Mouse (Mus musculus) CD4-positive helper T cell, adult 2 months (primary cell): ENCODE data around the gene Cd300ld3.

Experiments
- DNase-seq: peaks from one replicate; pipeline ENCODE4 v3.0.0-alpha.2; 2012; ENCODE audit warnings: low read depth, missing footprints, low spot score

Cd300ld3 gene

DNA sequence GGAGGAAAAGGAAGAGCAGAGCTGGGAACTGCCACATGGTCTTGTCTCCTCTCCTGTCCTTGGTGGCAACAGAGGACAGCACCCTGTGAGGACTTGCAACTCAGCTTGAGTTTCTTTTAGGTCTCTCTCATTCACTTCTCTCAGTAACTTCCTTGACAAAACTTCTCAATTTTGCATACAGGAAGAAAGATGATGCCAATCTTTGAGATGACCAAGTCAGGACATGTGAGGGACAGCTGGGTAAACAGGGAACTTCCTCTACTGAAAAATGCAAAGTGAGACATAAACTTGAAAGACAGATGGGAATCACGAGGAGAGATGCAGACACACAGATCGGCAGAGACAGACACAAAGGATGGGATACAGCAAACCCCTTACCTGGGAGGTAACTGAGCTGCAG lies at the start of gene Cd300ld3:
Gene Cd300ld3, minus strand, starts transcription at position 151 of the 400 bp plus-strand sequence.
- DNase-seq, result no peak

DNA sequence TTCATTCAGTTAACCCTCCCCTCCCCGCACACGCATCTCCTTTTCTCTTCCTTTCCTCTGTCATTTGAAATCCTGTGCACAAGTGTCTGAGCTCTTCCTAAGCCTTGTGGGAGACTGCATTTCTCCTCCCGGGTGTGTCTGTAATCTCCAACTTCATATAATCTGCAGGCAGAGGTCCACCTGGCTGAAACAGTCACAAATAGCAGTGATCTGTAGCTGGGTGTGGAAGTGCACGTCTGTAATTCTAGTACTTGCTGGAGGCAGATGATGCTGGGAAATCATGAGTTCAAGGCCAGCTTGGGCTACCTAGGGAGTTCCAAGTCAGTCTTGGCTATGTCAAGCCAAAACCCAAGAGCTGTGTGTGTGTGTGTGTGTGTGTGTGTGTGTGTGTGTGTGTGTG lies 43.9 kb upstream of the Cd300ld3 start:
- DNase-seq, result no peak

DNA sequence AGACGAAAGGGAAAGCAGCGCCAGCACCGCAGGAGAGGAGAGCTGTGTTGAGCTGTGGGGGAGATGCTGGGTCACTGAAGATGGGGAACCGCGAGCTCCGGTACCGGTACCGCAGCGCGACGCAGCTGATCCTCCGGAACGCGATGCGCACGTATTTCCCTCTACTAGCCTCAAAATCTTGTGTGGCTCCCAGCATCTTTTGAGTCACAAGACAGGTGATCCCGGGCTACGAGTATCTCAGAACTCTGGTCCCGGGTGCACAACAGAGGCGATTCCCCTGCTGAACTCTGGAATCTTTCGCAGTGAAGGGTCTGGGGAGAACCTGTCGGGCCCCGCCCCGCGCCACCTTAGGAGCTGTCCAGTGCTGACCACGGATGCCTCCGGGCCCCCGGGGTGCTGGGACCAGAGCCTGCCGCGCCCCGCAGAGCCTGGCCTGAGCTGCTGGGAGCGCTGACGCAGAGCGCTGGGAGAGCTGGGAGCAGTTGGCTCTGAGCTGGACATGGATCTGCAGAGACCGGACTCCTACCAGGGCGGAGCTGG lies 43.2 kb upstream of the Cd300ld3 start, which contains the start of gene Rab37:
Gene Rab37, plus strand, starts transcription at position 70 of the 540 bp plus-strand sequence.
- DNase-seq, result peak; percentile 15

DNA sequence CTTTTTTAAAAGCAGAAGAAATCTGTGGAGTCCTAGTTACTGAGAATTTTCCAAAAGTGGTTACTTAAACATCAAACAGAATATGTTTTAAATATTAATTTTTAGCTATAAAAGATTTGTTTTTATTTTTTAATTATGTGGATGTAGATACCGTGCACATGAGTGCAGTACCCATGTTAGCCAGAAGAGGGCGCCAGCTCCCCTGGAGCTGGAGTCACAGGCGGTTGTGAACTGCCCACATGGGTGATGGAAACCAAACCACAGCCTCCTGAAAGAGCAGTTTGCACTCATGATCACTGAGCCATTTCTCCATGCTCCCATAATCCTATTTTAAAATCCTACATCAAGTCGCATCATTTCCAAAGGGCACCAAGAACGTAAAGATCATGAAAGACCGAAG lies 41.6 kb upstream of the Cd300ld3 start:
- peak; percentile 35 for DNase-seq

DNA sequence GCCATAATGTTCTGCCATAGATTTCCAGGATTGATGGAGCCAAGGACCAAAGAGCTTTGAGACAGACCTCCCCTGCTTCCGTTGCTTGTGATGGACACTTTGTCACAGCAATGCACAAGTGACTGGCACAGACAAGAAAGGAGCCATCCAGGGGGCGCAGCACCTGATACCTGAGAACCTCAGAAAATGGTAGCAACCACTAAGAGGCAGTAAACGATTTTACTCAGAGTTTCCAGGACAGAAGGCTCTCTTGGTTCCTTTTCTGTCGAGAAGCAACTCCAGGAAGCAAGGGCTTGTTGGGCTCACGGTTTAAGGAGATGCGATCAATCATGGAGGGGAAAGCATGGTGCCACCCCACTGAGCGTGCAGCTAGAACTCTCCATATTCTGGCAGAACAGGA lies 38.0 kb upstream of the Cd300ld3 start:
- no peak for DNase-seq

DNA sequence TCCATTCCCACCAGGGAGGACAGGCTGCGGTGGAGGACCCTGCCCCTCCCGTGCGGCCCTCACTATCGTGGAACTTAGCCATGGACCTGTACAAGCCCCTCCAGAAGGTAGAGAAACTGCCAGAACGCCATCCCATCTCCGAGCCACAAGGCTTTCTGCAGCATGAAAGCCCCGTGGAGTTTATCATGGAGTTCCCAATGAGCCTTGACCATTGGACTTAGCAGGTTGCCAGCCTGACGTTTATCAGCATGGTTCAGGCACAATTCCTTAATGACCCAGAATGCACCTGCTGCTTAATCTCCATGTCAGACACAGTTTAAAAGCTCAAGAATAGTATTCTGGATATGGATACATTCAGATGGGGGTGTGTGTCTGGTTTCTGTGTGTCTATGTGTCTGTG lies 36.9 kb upstream of the Cd300ld3 start:
- no peak for DNase-seq

DNA sequence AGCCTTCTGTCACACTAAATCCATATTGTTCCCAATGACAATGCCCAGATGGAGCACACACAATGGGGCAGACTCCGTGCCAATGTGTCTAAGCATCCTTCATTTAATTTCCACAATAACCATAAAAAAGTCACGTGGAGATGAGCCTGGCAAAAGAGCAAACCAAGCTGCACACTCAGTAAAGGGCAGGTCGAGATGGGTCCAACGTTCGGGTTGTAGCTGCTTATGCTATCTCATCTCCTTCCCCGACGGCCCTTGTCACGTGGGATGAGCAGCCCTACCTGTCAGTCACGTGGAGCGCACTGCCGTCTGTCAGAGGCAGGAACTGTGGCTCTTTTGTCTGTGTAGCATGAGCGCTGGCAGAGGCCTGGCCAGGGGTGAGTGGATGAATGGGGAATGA lies 36.4 kb upstream of the Cd300ld3 start:
- no peak for DNase-seq

DNA sequence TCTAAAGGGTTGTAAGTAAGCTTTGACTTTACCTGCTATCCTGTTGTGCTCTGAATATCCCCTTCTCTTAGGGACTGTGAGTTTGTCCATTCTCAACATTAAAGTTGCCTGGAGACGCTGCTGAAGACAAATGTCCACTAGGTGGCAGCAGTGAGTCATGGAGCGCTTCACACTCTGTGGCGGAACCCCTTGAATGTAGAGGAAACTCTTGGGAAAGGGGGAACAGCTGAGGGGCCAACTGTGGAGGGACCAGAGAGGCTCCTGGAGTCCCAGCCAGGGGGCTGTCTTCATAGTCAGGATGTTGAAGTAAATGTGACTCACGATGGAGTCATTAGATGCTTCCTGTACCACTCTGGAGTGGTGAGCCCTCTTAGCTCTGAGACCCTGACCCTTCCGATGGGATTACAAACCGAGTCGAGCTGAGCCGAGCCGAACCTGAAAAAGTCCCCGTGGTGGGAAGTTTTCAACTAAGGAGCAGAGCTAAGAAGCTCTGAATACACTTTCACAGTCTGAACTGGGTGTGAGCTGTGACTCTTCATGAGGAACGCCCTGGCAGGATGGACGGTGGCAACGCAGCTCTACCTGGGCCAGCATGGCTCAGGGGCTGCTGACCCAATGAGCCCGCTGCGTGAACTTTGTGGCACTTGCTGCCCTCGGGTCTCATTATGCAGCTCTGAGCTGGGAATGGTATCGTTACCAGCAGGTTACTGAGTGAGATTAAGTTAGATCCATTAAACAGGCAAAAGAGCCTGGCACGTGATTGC lies 35.3 kb upstream of the Cd300ld3 start:
- DNase-seq, result peak; percentile 71

DNA sequence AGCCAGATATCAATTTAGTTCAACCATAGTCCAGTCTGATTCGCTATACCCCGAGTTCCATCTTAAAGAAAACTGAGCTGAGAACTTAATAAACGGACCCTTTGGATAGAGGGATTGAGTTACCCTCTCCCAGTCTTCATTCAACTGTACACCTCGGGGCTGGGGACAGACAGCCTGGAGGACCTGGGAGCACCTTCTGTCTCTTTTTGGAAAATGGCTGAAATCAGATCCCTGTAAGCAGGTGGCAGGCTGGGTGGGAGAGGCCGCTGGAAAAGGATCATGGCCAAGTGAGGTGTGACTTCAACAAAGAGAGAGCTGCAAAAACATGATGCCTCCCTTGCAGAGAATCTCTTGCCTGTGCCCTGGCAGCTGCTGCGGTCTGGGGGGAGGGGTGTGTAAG lies 34.0 kb upstream of the Cd300ld3 start:
- DNase-seq, result no peak

DNA sequence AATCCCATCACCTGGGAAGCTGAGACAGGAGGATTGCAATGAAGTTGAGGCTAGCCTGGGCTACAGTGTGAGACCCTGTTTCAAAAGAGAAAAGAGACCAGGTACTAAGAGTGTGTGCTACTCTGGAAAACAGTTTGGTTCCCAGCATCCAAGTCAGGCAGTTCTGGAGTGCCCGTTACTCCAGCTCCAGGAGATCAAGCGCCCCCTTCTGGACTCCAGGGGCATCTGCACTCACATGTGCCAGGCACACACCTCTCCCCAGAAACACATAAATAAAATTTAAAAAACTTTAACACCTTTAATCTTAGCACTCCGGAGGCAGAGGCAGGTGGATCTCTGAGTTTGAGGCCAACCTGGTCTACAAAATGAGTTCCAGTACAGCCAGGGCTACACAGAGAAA lies 33.2 kb upstream of the Cd300ld3 start:
- DNase-seq, result no peak

DNA sequence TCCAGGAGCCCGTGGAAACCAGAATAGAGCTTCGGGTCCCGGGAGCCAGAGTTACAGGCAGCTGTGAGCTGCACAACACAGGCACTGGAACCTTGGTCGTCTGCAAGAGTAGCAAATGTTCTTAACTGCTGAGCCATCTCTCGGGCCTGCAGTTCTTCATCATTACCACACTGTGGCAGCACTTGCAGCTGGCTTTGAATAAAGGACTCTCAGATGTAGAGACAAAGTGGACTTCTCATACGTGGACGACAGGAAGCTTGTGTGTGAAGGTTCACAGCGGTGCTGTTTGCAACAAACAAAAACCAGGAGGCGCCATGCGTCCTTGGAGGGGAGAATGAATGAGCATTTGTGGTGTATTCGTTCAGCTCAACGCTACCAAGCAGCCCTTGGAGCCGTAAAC lies 32.7 kb upstream of the Cd300ld3 start:
- peak; percentile 67 for DNase-seq

DNA sequence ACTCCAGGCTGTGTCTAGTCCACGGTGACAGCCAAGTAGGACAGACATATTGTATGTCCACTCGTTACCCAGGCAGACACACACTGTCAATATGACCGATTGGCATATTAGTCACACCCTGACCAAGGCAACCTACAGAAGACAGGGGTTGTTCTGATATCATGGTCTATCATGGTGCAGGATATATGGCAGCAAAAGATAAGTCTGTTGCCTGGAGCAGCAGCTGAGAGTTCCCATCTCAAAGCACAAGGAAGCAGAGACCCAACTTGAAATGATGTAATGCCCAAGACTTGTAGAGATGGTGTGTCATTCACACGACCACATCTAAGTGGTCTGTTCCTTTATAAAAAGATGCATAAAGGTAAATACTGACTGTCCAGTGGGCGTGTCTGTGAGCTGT lies 30.5 kb upstream of the Cd300ld3 start:
- DNase-seq, result no peak

DNA sequence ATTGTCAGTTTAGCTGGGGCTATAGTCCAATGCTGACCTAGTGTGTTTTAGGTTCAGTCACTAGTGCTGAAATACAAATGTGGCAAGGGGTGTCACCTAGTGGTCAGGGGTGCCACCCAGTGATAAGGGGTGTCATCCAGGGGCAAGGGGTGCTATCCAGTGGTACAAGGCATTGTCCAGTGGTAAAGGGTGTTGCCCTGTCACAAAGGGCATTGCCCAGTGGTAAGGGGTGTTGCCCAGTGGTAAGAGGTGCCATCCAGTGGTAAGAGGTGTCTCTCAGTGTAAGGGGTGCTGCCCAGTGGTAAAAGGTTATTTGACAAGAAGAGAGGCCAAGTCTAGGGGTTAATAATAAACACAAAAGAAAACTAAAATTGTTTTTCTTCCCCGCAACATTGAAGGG lies 29.2 kb upstream of the Cd300ld3 start:
- DNase-seq, result no peak

DNA sequence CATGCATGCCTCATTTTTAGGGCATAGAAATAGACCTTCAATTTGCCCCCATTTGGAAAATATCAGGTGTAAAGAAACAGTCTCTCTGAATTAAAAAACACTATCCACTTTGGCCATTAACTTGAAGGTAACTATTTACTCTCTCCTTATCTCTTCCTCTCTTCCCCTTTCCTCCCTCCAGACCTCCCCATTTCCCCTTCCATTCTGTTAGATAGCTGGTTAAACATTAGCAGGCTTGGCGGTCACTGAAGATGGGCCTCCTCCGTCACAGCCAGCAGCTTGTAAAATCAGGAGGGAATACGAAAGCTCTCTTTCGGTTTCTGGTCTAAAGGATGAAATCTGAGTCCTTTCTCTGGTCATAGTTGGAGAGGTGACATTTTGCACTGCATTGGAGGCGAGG lies 27.6 kb upstream of the Cd300ld3 start:
- DNase-seq, result no peak

DNA sequence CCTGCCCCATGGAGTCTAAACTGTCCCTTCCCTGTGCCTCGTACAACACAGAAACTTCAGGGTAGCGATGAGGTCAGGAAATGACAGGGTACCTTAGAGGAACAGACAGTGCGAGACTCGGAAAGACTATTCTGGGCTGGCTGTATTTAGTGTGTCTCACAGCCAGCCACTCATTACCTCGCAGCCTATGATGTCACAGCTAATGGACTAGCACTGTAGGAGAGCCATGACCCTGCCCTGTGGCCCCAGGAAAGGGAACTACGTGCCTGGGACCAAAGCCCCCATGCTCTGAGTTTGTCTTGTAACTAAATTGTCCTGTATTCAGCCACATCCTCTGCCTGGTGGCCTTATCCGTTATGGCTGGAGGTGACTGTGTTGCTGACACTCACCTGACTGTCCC lies 27.2 kb upstream of the Cd300ld3 start:
- DNase-seq, result no peak

DNA sequence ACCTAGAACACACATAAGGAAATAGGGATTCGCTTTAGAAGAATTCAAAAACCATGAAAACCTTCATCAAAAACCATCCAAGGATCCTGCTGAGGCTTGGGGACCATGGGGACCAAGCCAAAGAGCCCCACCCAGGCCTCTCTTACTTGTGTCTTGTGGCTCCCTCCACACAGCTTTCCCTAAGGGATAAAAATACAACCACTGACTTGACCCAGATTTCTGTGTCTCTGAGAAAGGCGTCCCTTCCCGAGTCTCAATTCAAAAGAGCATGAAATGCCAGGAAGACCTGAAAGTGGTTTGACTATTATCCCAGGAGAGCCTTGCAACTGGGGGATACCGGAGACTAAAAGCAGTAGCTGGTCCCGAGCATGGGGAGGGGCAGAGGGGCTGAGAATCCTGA lies 24.8 kb upstream of the Cd300ld3 start:
- DNase-seq, result no peak

DNA sequence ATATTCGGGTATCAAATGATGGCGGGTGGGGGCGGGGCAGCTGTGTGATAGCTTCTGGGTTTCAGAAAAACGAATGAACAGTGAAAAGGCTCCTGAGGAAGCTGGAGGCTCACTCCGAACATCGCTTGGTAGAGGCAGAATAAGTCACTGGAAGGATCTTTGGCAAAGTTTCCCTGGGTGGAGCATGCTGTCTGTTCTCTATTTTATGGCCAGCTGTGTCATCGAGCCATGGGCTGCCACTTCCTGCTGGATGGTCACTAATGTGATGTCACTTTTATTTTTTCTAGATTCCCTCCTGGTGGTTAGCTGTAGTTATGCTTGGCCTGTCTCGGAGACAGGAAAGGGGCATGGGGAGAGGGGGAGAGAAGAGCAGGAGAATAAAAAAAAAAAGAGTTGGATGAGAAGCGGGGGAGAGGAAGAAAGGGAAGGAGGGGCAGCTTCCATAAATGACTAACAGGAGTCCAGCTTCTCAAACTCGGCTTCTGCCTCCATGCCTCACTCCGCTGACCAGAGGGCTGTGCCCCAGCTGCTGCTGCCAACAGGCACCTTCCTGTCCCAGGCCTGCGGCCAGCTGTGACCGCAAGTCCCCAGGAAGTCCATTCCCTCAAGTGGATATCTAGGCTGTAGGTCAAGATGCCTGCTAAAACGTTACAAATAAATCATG lies 23.6 kb upstream of the Cd300ld3 start:
- DNase-seq, result no peak

DNA sequence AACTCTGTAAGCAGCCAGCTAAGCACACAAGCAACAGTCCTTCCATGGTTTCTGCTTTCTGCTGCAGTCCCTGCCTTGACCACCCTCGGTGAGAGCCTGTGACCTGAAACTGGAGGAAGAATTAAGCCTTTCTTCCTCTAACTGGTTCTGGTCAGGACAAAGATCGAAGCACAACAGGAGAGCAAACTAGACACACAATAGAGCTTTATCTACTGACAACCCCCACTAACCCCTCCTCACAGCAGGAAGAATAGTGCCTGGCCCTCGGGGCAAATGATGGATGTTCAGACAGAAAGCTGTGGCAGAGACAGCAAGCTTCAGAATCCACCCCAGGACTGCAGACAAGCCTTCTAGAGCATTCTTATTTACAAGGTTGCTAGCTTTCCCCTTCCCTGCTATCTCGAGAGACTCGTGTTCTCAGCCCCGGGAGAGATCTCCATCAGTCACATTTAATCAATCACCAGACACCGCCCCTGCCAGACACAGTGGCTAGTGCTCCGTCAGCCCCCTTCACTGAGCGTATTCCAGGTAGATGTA lies 22.9 kb upstream of the Cd300ld3 start:
- DNase-seq, result no peak

DNA sequence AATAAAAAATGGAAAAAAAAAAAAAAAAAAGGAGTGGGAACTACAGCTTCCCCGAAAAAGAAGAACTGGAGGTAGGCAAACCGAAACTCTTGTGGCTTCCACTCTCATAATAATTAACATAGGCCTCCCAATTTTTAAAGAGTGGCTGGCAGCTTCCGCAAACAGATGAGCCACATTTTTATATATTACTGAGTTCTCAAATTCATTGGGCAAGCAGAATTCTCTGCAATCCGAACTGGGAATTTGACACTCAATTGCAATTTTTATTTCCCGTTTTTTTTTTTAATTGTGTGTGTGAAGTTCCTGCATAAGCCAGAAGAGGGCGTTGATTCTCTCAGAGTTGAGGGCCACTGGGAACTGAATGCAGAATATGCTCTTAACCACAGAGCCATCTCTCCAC lies 18.6 kb upstream of the Cd300ld3 start:
- DNase-seq, result no peak

DNA sequence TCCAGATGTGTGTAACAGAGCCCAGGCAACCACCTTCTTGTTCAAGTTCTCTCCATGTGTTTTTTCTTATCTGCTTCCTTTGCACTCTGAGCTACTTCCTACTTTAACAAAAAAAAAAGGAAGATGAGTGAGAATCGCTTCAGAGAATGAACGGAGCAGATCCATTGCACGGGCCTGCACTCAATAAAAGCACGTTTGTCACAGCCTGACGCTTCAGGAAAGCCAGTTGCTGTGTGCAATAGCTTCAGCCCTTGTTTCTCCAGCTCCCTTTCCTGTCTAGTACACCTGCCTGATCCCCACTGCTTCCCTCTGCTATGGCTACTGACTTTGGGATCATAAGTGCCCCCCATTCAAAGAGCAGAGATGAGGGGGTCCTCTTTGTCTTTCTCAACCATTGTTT lies 13.9 kb upstream of the Cd300ld3 start, which contains the start of gene Cd300e:
Gene Cd300e, minus strand, starts transcription at position 101 of the 400 bp plus-strand sequence.
- no peak for DNase-seq

DNA sequence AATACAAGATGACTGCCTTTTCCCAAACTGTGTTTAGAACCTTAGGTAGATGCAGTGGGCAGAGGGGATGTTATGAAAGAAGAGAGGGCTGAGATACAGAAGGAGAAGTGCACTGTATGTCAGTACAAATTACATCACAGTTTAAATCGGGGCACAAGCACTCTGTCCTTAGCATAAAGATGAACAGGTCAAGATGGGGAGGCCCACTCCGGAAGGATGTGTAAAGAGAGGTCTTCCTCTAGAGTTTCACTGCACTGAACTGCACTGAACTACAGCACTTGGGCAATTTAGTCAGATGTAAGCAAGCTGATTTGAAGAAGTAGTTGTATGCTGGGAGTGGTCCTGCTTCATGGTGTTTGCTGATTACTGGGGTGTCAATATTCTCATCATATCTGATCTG lies 11.6 kb upstream of the Cd300ld3 start:
- DNase-seq, result no peak

DNA sequence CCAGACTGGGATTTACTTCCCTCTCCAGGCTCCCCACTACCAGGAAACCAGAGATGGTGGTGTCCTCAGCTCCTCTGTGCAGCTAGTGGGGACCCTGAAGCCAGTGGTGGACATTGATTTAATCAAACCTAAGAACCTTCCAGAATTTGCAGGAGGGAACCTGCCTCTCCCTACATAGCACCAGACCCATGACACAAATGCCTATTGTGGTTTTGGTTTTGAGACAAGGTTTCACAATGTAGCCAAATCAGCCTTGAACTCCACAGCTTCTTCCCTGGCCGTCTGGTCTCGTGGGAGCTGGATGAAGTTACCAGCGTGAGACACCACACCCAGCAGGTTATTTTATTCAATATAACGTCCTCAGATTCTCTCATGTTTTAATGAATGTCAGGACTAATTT lies 10.5 kb upstream of the Cd300ld3 start:
- DNase-seq, result no peak

DNA sequence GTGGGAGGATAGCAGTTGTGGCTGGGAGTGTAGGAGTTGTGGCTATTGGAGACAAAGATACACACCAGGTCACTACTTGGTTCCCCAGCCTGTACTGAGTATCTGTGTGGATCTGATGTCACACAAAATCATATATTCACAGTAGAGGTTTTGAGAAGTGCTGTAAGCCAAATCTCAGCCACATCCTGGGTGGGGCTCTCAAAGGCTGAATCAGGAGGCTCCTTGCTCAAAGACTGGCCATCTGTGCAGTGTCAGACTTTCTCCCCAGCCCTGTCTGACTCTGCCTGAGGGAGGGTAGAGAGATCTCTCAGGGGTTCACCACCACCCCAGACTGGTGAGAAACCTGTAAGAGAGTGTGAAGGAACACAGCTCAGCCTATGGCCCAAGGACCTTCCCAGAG lies 6.3 kb upstream of the Cd300ld3 start:
- DNase-seq, result no peak
